Mouse (Mus musculus): ENCODE data around the gene Arid1b. TPM values are rescaled to one million over a fixed set of nuclear protein-coding genes. Genes with fewer than 3 reads are reported as not detected.

Gene Arid1b
- polyA plus RNA-seq, 1 experiment from 2014 or later: 8.7 TPM

DNA sequence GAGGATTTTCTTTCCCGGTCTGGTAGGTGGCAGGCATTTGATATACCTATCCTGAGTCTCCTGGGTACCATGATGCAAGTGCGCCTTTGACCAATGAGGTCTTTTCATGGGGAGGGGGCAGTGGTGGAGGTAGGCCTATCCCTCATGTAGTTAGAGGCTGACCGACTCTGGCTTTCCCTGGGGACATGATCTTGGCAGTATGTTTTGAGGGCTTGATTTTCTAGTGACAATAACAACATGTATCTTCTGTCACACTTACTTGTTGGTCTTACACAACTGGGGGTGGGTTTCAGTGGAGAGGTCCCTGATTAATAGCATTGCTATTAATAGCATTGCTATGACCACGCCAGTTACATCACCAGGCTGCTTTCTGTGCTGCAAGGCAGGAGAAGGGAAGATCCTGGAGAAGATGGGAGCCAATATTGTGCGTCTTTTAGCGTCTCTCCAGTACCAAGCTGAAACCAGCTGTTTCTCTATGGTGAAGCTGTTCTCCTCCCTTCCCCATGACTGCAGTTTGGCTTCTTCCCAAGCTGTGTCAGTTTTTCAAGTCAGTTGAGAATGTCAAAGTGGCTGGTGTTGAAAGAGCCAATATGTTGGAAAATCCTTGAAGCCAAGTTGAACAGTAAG is 216.1 kb downstream of the Arid1b start:
- no peak for ATAC-seq (ENCODE audit: insufficient number of reproducible peaks, insufficient read depth, low FRiP score, low read depth)
- 53% methylated on average over 6 of the region's 6 CpGs for WGBS
- Histone ChIP-seq H3K27ac (replicated peaks in 1 of 2; ENCODE audit: control insufficient read depth in 1 of 2, insufficient read depth in 1 of 2, low read depth in 2 of 2, low read length in 2 of 2) (no peak overlapping the region), H3K4me1 (ENCODE audit: control insufficient read depth in 2 of 2, insufficient read depth in 2 of 2, low read length in 2 of 2) (peaks cover 20 to 50% of the 10 kb centered on the region in 2 experiments), H3K9ac (ENCODE audit: low read length) (no peak overlapping the region), H3K27me3 (ENCODE audit: control insufficient read depth, insufficient read depth, low read length) (no peaks in the 10 kb centered on the region), H3K4me2 (ENCODE audit: low read length) (no peak overlapping the region), H3K4me3 (ENCODE audit: control insufficient read depth in 1 of 2, insufficient read depth in 1 of 2, low read depth in 1 of 2, low read length in 2 of 2) (no peak overlapping the region), H3K36me3 (ENCODE audit: control insufficient read depth, insufficient read depth, low read length) (no peaks in the 10 kb centered on the region), H3K9me3 (ENCODE audit: control insufficient read depth, low read length) (no peaks in the 10 kb centered on the region)

DNA sequence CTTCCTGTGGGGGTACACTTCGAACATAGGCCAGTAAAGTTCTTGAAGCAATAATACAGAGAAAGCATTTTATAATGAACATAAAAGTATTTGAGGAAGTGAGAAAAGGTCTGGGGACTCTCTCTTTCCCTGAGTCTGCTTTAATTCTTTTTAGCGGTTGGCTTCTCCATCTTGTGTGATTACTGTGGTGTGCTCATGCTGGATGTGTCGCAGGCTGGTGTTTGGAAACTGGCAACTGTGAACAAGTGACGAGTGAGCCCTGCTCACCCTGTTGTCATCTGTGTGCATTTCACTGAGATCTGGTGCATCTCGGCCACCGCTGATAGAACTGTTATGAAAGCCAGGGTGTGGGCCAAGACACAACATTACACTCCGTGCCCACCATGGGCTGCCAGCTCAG is 216.8 kb downstream of the Arid1b start:
- peaks cover 18 to 46% of the 10 kb centered on the region in 2 experiments for H3K4me1 ChIP-seq (ENCODE audit: control insufficient read depth in 2 of 2, insufficient read depth in 2 of 2, low read length in 2 of 2)
- H3K9me3 ChIP-seq (ENCODE audit: control insufficient read depth, low read length): no peaks in the 10 kb centered on the region
- H3K4me2 ChIP-seq (ENCODE audit: low read length): no peak overlapping the region
- H3K27me3 ChIP-seq (ENCODE audit: control insufficient read depth, insufficient read depth, low read length): no peaks in the 10 kb centered on the region
- no peak overlapping the region for H3K27ac ChIP-seq (replicated peaks in 1 of 2; ENCODE audit: control insufficient read depth in 1 of 2, insufficient read depth in 1 of 2, low read depth in 2 of 2, low read length in 2 of 2)
- H3K4me3 ChIP-seq (ENCODE audit: control insufficient read depth in 1 of 2, insufficient read depth in 1 of 2, low read depth in 1 of 2, low read length in 2 of 2): no peak overlapping the region
- ATAC-seq (ENCODE audit: insufficient number of reproducible peaks, insufficient read depth, low FRiP score, low read depth): no peak
- WGBS: 86% methylated on average over 7 of the region's 7 CpGs
- no peaks in the 10 kb centered on the region for H3K36me3 ChIP-seq (ENCODE audit: control insufficient read depth, insufficient read depth, low read length)
- no peak overlapping the region for H3K9ac ChIP-seq (ENCODE audit: low read length)

DNA sequence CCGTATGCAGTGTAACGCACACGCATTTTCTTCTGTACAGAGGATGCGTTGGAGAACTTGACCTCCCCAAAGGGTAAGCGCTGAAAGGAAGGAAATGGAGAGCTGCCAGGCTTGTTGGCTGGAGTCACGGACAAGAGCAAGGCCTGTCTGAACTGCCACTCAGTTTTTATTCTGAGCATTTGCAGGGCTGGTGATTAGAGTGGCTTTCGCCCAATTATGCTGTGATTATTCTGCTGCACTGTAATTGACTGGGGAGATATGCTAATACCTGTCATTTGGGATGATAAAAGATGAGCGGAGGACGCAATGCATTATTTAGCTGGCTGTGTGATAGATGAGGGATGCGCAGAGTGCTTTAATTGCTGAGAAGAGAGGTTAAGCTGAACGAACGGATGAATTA is 218.0 kb downstream of the Arid1b start:
- H3K9me3 ChIP-seq (ENCODE audit: control insufficient read depth, low read length): no peaks in the 10 kb centered on the region
- WGBS: 17% methylated on average over 12 of the region's 12 CpGs
- H3K9ac ChIP-seq (ENCODE audit: low read length): no peak overlapping the region
- H3K27me3 ChIP-seq (ENCODE audit: control insufficient read depth, insufficient read depth, low read length): no peaks in the 10 kb centered on the region
- no peaks in the 10 kb centered on the region for H3K36me3 ChIP-seq (ENCODE audit: control insufficient read depth, insufficient read depth, low read length)
- peaks cover 18 to 43% of the 10 kb centered on the region in 2 experiments for H3K4me1 ChIP-seq (ENCODE audit: control insufficient read depth in 2 of 2, insufficient read depth in 2 of 2, low read length in 2 of 2)
- H3K27ac ChIP-seq (replicated peaks in 1 of 2; ENCODE audit: control insufficient read depth in 1 of 2, insufficient read depth in 1 of 2, low read depth in 2 of 2, low read length in 2 of 2): peak overlapping the region; percentile 29 to 37; a peak in 1 of 4 replicates
- ATAC-seq (ENCODE audit: insufficient number of reproducible peaks, insufficient read depth, low FRiP score, low read depth): 0 out of 2 replicates have a peak, but pooled peaks have one; percentile 46
- no peak overlapping the region for H3K4me3 ChIP-seq (ENCODE audit: control insufficient read depth in 1 of 2, insufficient read depth in 1 of 2, low read depth in 1 of 2, low read length in 2 of 2)
- peak overlapping the region; percentile 9; the same call in 1 of the 2 replicates for H3K4me2 ChIP-seq (ENCODE audit: low read length)

DNA sequence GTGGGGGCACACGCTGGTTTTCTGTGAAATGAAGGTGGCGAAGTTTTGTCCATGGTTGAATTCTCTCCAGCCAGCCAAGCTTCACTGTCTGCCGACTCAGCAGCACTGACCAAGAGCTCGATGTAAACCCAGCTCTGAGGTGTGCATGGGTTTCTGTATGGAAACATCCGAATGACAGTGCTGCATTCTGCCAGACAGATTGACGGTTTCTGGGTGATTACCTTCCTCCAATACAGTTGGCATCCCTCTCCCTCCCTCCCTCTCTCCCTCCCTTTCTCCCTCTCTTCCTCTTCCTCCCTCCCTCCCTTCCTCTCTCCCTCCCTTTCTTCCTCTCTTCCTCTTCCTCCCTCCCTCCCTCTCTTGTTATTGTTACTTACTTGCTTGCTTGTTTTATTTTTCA is 219.3 kb downstream of the Arid1b start:
- Histone ChIP-seq H3K27me3 (ENCODE audit: control insufficient read depth, insufficient read depth, low read length) (no peaks in the 10 kb centered on the region), H3K9me3 (ENCODE audit: control insufficient read depth, low read length) (no peaks in the 10 kb centered on the region), H3K27ac (replicated peaks in 1 of 2; ENCODE audit: control insufficient read depth in 1 of 2, insufficient read depth in 1 of 2, low read depth in 2 of 2, low read length in 2 of 2) (no peak overlapping the region), H3K4me1 (ENCODE audit: control insufficient read depth in 2 of 2, insufficient read depth in 2 of 2, low read length in 2 of 2) (peaks cover 20 to 53% of the 10 kb centered on the region in 2 experiments), H3K9ac (ENCODE audit: low read length) (no peak overlapping the region), H3K4me3 (ENCODE audit: control insufficient read depth in 1 of 2, insufficient read depth in 1 of 2, low read depth in 1 of 2, low read length in 2 of 2) (no peak overlapping the region), H3K4me2 (ENCODE audit: low read length) (no peak overlapping the region), H3K36me3 (ENCODE audit: control insufficient read depth, insufficient read depth, low read length) (no peaks in the 10 kb centered on the region)
- WGBS: 74% methylated on average over 6 of the region's 6 CpGs
- ATAC-seq (ENCODE audit: insufficient number of reproducible peaks, insufficient read depth, low FRiP score, low read depth): no peak

DNA sequence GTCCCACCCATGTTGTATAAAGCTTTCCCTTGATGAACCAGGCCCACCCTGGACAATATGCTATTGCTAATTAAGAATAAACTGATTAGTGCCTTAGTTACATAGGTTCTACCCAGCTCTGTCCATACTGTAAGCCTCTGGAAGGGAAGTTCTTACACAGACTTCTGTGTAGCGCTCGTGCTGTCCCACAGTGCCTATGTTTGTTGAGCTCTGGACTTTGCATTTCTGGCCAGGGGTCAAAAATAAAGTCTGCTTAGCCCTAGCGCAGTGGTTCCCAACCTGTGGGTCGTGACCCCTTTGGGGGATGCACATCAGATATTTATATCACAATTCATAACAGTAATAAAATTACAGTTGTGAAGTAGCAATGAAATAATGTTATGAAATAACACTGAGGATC is 221.2 kb downstream of the Arid1b start:
- no peaks in the 10 kb centered on the region for H3K9me3 ChIP-seq (ENCODE audit: control insufficient read depth, low read length)
- H3K36me3 ChIP-seq (ENCODE audit: control insufficient read depth, insufficient read depth, low read length): no peaks in the 10 kb centered on the region
- H3K27me3 ChIP-seq (ENCODE audit: control insufficient read depth, insufficient read depth, low read length): no peaks in the 10 kb centered on the region
- ATAC-seq (ENCODE audit: insufficient number of reproducible peaks, insufficient read depth, low FRiP score, low read depth): no peak
- 91% methylated on average over 4 of the region's 4 CpGs for WGBS
- peaks cover 17 to 52% of the 10 kb centered on the region in 2 experiments for H3K4me1 ChIP-seq (ENCODE audit: control insufficient read depth in 2 of 2, insufficient read depth in 2 of 2, low read length in 2 of 2)
- no peak overlapping the region for H3K27ac ChIP-seq (replicated peaks in 1 of 2; ENCODE audit: control insufficient read depth in 1 of 2, insufficient read depth in 1 of 2, low read depth in 2 of 2, low read length in 2 of 2)
- H3K4me2 ChIP-seq (ENCODE audit: low read length): no peak overlapping the region
- no peak overlapping the region for H3K4me3 ChIP-seq (ENCODE audit: control insufficient read depth in 1 of 2, insufficient read depth in 1 of 2, low read depth in 1 of 2, low read length in 2 of 2)
- H3K9ac ChIP-seq (ENCODE audit: low read length): no peak overlapping the region

DNA sequence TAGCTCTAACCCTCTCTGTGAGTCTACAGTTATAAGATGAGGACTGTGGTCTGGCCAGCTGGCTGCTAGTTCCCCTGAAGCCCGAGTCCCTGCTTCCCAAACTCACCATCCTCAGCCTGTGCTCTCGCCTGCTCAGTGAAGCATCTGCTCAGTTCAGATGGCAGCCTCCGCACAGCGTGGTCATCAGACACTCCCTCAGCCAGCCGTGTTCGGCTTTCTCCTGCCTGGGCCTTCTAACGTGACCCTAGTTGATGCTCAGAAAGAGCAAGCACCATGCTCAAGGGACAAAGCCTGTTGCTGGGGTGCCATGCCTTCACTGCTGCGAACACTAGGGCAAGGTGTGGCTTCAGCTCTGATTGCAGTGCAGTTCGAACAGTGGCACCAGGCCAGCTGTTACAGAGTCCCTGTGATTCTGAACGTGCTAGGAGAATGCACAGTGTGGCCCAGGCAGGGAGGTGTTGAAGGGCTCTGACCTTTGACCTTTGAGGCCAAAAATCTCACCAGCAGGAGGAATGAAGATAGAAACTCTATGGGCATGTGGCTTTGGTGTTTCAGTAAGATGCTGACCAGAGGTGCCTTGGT is 222.9 kb downstream of the Arid1b start:
- WGBS: 50% methylated on average over 10 of the region's 10 CpGs
- Histone ChIP-seq H3K27me3 (ENCODE audit: control insufficient read depth, insufficient read depth, low read length) (no peaks in the 10 kb centered on the region), H3K9ac (ENCODE audit: low read length) (peak overlapping the region; percentile 38; the same call in 1 of the 2 replicates), H3K9me3 (ENCODE audit: control insufficient read depth, low read length) (no peaks in the 10 kb centered on the region), H3K4me2 (ENCODE audit: low read length) (no peak overlapping the region), H3K4me1 (ENCODE audit: control insufficient read depth in 2 of 2, insufficient read depth in 2 of 2, low read length in 2 of 2) (peaks cover 16 to 50% of the 10 kb centered on the region in 2 experiments), H3K36me3 (ENCODE audit: control insufficient read depth, insufficient read depth, low read length) (no peaks in the 10 kb centered on the region), H3K27ac (replicated peaks in 1 of 2; ENCODE audit: control insufficient read depth in 1 of 2, insufficient read depth in 1 of 2, low read depth in 2 of 2, low read length in 2 of 2) (peak overlapping the region in 1 of 2 experiments; percentile 44; a peak in 2 of 4 replicates), H3K4me3 (ENCODE audit: control insufficient read depth in 1 of 2, insufficient read depth in 1 of 2, low read depth in 1 of 2, low read length in 2 of 2) (no peak overlapping the region)
- ATAC-seq (ENCODE audit: insufficient number of reproducible peaks, insufficient read depth, low FRiP score, low read depth): 0 out of 2 replicates have a peak, but pooled peaks have one; percentile 57

DNA sequence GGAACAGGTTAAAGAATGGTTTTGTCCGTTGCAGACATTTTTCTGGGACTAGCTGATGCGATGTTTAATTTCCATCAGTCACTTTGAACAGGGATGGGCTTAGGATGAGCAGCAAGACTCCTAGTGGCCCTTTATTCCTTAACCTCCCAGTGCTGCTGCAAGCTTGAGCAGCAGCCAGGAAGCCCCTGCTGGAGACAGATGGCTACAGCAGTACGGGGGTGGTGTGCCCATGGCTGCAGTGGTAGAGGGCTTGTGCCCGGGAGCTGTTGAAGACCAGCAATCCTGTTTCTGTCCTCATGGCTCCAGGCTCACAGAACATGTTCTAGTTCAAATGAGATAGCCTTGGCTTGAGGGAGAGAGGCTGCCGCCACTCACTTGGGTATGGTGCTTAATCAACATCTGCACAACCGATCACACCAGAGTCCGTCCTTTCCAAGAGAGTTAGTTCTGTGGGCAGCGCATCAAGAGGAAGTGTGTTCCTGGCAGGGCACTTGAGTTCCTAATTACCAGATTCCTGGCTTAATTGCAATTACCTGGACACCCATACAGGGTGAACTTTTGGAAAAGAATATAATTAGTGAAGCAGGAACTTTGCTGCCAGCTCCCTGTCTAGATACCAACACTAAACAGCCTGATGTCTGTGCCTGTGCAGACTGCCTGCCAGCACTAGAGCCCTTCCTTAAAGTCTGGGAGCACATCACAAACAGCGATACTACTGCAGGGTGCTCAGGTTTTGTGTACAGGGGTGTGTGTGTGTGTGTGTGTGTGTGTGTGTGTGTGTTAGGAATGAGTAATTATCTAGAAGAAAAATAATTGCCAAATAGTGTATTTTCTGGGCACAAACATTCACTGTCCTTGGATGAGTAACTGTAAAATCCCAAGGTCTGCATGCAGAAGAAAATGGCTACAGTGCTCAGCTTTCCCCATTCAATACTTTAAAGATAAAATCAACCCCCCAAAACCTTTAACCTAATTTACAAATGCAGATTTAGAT is 224.0 kb downstream of the Arid1b start:
- Histone ChIP-seq H3K9ac (ENCODE audit: low read length) (no peak overlapping the region), H3K4me1 (ENCODE audit: control insufficient read depth in 2 of 2, insufficient read depth in 2 of 2, low read length in 2 of 2) (peaks cover 14 to 39% of the 10 kb centered on the region in 2 experiments), H3K27me3 (ENCODE audit: control insufficient read depth, insufficient read depth, low read length) (no peaks in the 10 kb centered on the region), H3K36me3 (ENCODE audit: control insufficient read depth, insufficient read depth, low read length) (no peaks in the 10 kb centered on the region), H3K9me3 (ENCODE audit: control insufficient read depth, low read length) (no peaks in the 10 kb centered on the region), H3K27ac (replicated peaks in 1 of 2; ENCODE audit: control insufficient read depth in 1 of 2, insufficient read depth in 1 of 2, low read depth in 2 of 2, low read length in 2 of 2) (no peak overlapping the region), H3K4me2 (ENCODE audit: low read length) (no peak overlapping the region), H3K4me3 (ENCODE audit: control insufficient read depth in 1 of 2, insufficient read depth in 1 of 2, low read depth in 1 of 2, low read length in 2 of 2) (no peak overlapping the region)
- 77% methylated on average over 9 of the region's 9 CpGs for WGBS
- no peak for ATAC-seq (ENCODE audit: insufficient number of reproducible peaks, insufficient read depth, low FRiP score, low read depth)

Data from heart, embryonic 14.5 days (tissue).